Mouse (Mus musculus) midbrain, postnatal 0 days (tissue): ENCODE measurements around the gene Hirip3. TPM values are rescaled to one million over a fixed set of nuclear protein-coding genes. Genes with fewer than 3 reads are reported as not detected.

Source experiments
- ATAC-seq: fragments of 200-750 bp; cut with Nextera tagmentation; 2 replicates; pipeline ENCODE4 v1.8.0; 2017; ENCODE audit warnings: moderate number of reproducible peaks, mild to moderate bottlenecking, moderate TSS enrichment, moderate library complexity; ENCODE audit not compliant: low FRiP score
- DNase-seq: peaks from one replicate; pipeline ENCODE4 v3.0.0-alpha.2; 2015; ENCODE audit warnings: low spot score
- H3K27ac ChIP-seq: fragments of 300-500 bp; sonication (generic); 2 replicates; pipeline ENCODE4 v1.5.1; 2014; ENCODE audit warnings: low read depth, mild to moderate bottlenecking, low read length, mixed read lengths
- H3K27me3 ChIP-seq: fragments of 300-500 bp; sonication (generic); 2 replicates; pipeline ENCODE4 v1.6.1; 2014; ENCODE audit warnings: low read length, control low read depth, mixed read lengths; ENCODE audit not compliant: insufficient read depth
- H3K36me3 ChIP-seq: fragments of 300-500 bp; sonication (generic); 2 replicates; pipeline ENCODE4 v1.6.1; 2014; ENCODE audit warnings: low read length, control low read depth, mixed read lengths; ENCODE audit not compliant: insufficient read depth
- H3K4me1 ChIP-seq: fragments of 300-500 bp; sonication (generic); 2 replicates; pipeline ENCODE4 v1.6.1; 2014; ENCODE audit warnings: mild to moderate bottlenecking, control low read depth, antibody characterized with exemption, low read length, mixed read lengths; ENCODE audit not compliant: insufficient read depth
- H3K4me2 ChIP-seq: fragments of 300-500 bp; sonication (generic); 2 replicates; pipeline ENCODE4 v1.6.1; 2014; ENCODE audit warnings: low read depth, mild to moderate bottlenecking, low read length, mixed read lengths; ENCODE audit not compliant: poor library complexity, severe bottlenecking
- H3K4me3 ChIP-seq: fragments of 300-500 bp; sonication (generic); 2 replicates; pipeline ENCODE4 v1.5.1; 2014; ENCODE audit warnings: low read depth, mild to moderate bottlenecking, low read length, moderate library complexity
- H3K9ac ChIP-seq: fragments of 300-500 bp; sonication (generic); replicated peaks from 2 replicates; pipeline ENCODE4 v1.6.1; 2014; ENCODE audit warnings: mild to moderate bottlenecking, low read length, moderate library complexity, mixed read lengths; ENCODE audit not compliant: poor library complexity, severe bottlenecking
- H3K9me3 ChIP-seq: fragments of 300-500 bp; sonication (generic); 2 replicates; pipeline ENCODE4 v1.6.1; 2016; ENCODE audit warnings: low read length, control low read depth
- CTCF ChIP-seq: IDR thresholded peaks from 2 replicates; pipeline ENCODE4 v1.5.1; 2016; ENCODE audit warnings: antibody characterized with exemption, mild to moderate bottlenecking
- WGBS: fragments of 180-500 bp; shearing (Covaris S2); extraction: QIAGEN DNeasy Blood & Tissue Kit; methylation state at CpG from one replicate; pipeline ENCODE4 v1.1.7; 2014; 5-methylcytosine and 5-hydroxymethylcytosine counted together
- polyA plus RNA-seq: library from polyadenylated mRNA; unstranded; fragments of >200 nt; fragmentation: Nextera tagmentation; extraction: Ambion mirVana; gene quantifications from 2 replicates; pipeline ENCODE4 v1.2.1, GENCODE M21; 2015
- total RNA-seq: library from RNA; depleted of rRNA; stranded (reverse); fragments of >200 nt; gene quantifications from 2 replicates; pipeline ENCODE4 v1.2.3, GENCODE M21; 2014

Gene Hirip3
- total and polyA plus RNA-seq, 2 experiments from 2014 or later = 10.0 to 16.3 TPM

GRCm38 (mm10) chr7:126822741-126823140 lies 39.0 kb upstream of the Hirip3 start:
- H3K9me3 ChIP-seq = no peaks in the 10 kb centered on the region
- H3K9ac ChIP-seq = peak overlapping the region; percentile 87
- H3K27ac ChIP-seq = peak overlapping the region; percentile 83
- DNase-seq (peak; percentile 17), ATAC-seq (peak; percentile 41; the same call in 1 of the 2 replicates)
- peaks cover 4% of the 10 kb centered on the region; the same call in 1 of the 2 replicates for H3K36me3 ChIP-seq
- no peak for TF ChIP-seq CTCF
- H3K4me3 ChIP-seq = peak overlapping the region; percentile 75
- H3K4me1 ChIP-seq = peaks cover 15% of the 10 kb centered on the region
- no peaks in the 10 kb centered on the region for H3K27me3 ChIP-seq
- 8% methylated on average over 9 of the region's 9 CpGs for WGBS
- H3K4me2 ChIP-seq = peak overlapping the region; percentile 52

DNA sequence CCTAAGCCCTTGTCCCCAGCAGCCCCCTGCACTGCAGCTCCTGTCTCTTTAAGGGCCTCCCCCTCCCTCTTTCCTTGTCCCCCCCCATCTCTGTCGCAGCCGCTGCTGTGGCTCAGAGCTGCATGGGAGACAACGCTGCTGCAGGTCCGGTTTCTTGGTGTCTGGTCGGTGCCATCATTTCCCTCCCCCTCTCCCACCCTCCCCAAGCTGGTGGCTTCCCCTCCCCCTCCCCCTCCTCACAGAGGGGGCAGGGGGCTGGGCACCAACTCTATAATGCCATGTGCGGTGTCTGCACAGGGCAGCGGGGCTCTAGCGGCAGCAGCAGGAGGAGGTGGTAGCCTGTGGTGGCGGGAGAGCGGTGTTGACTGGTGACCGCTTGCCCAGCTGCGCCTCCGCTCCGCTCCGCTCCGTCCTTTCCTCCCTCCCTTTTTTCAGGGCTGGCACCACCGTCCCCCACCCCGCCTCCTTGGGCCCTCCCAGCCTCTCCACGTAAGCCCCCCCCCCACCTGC lies 38.5 kb upstream of the Hirip3 start:
- peaks cover 15% of the 10 kb centered on the region for H3K4me1 ChIP-seq
- 2% methylated on average over 10 of the region's 19 CpGs for WGBS
- peak overlapping the region; percentile 52 for H3K4me2 ChIP-seq
- no peaks in the 10 kb centered on the region for H3K9me3 ChIP-seq
- H3K27me3 ChIP-seq = no peaks in the 10 kb centered on the region
- H3K9ac ChIP-seq = peak overlapping the region; percentile 87
- H3K4me3 ChIP-seq = peak overlapping the region; percentile 75
- peak overlapping the region; percentile 83 for H3K27ac ChIP-seq
- peaks cover 4% of the 10 kb centered on the region; the same call in 1 of the 2 replicates for H3K36me3 ChIP-seq
- peak; percentile 75 for ATAC-seq
- no peak for TF ChIP-seq CTCF
- peak; percentile 73 for DNase-seq

DNA sequence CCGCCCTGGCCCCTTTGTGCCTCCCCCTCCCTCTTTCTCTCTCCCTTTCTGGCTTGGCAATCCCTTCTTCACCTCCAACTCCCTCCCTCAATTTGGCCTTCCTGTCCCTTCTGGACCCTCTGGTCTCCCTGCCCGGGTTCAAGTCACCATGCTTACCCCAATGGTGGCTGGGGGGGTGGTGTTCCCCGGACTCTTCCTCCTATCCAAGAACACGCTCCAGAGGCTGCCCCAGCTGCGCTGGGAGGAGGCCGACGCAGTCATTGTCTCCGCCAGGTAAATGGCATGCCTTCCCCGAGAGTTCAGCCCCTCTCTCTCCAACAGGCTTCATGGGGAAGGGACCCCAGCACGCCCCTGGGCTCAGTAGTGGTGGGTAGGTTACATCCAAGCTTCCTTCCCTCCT lies 37.8 kb upstream of the Hirip3 start:
- no peaks in the 10 kb centered on the region for H3K9me3 ChIP-seq
- H3K4me3 ChIP-seq = peak overlapping the region; percentile 75
- TF ChIP-seq CTCF = no peak
- peak overlapping the region; percentile 83 for H3K27ac ChIP-seq
- peak overlapping the region; percentile 87 for H3K9ac ChIP-seq
- H3K36me3 ChIP-seq = peaks cover 9% of the 10 kb centered on the region
- no peak for ATAC-seq
- peaks cover 15% of the 10 kb centered on the region for H3K4me1 ChIP-seq
- H3K4me2 ChIP-seq = peak overlapping the region; percentile 52
- 5% methylated on average over 10 of the region's 10 CpGs for WGBS
- DNase-seq = no peak
- no peaks in the 10 kb centered on the region for H3K27me3 ChIP-seq

- DNase-seq = no peak
- no peak overlapping the region for H3K27ac ChIP-seq
- H3K9me3 ChIP-seq = no peaks in the 10 kb centered on the region
- H3K4me1 ChIP-seq = peaks cover 15% of the 10 kb centered on the region
- 0 out of 2 replicates have a peak overlapping the region, but pooled peaks have one; percentile 13 for H3K9ac ChIP-seq
- no peak overlapping the region for H3K4me3 ChIP-seq
- H3K4me2 ChIP-seq = peak overlapping the region; percentile 52; the same call in 1 of the 2 replicates
- WGBS = 26% methylated on average over 8 of the region's 8 CpGs
- ATAC-seq = no peak
- no peak for TF ChIP-seq CTCF
- H3K36me3 ChIP-seq = peaks cover 14% of the 10 kb centered on the region
- H3K27me3 ChIP-seq = no peaks in the 10 kb centered on the region
Observed at GRCm38 (mm10) chr7:126825403-126825802, 36.4 kb upstream of the Hirip3 start.

DNA sequence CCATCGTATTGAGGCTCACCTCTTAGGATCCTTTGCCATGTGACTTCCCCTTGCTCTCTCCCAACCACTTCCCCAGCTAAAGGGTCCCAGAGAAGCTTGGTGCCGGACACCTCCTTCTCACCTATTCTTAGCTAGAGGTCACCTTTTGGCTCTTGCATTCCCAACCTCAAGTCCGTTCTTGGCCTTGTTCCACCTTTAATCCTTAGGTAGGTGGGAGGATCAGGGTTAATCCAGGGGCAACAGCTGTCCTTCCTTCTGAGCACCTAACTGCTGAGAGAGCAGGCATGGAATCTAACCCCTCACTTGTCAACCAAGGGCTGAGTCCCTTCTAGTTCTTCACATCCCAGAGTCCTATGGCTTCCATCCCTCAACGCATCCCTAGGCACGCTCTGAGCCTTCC lies 35.8 kb upstream of the Hirip3 start:
- Histone ChIP-seq H3K27ac (no peak overlapping the region), H3K4me3 (no peak overlapping the region), H3K4me1 (peaks cover 15% of the 10 kb centered on the region), H3K4me2 (no peak overlapping the region), H3K36me3 (peaks cover 14% of the 10 kb centered on the region), H3K9ac (0 out of 2 replicates have a peak overlapping the region, but pooled peaks have one; percentile 13), H3K9me3 (no peaks in the 10 kb centered on the region), H3K27me3 (no peaks in the 10 kb centered on the region)
- DNase-seq (no peak), ATAC-seq (no peak)
- WGBS = 80% methylated on average over 5 of the region's 5 CpGs
- no peak for TF ChIP-seq CTCF

DNA sequence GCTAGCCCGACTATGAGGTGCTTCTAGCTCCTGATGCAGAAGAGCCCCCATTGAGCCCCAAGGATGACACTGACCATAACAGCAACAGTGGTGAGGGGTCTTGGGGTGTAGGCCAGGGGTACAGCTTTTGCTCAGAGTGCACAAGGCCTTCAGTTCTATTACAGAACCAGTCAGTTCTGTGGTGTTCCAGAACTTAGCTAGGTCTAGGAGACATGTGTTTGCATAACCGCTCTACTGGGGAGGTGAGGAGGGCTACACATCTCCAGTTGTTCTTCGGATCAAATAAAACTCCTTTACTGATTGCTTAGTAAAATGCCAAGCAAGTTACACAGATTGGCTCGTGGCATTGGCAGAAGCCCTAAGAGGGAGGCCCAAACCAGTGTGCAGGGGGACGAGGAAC lies 30.2 kb upstream of the Hirip3 start, which contains the start of gene 4930451I11Rik:
TSS of gene 4930451I11Rik (minus strand) at position 101 of the 400 bp plus-strand sequence.
- no peaks in the 10 kb centered on the region for H3K4me1 ChIP-seq
- H3K9ac ChIP-seq = no peak within 1 kb of the TSS
- no peak within 1 kb of the TSS for H3K27ac ChIP-seq
- H3K4me2 ChIP-seq = peak within 1 kb of the TSS; percentile 48
- H3K4me3 ChIP-seq = no peak within 1 kb of the TSS
- no peaks in the 10 kb centered on the region for H3K27me3 ChIP-seq
- ATAC-seq = no peak
- TF ChIP-seq CTCF = no peak
- 54% methylated on average over 5 of the region's 5 CpGs for WGBS
- peaks cover 14% of the 10 kb centered on the region for H3K36me3 ChIP-seq
- DNase-seq = no peak
- H3K9me3 ChIP-seq = no peaks in the 10 kb centered on the region
